Mouse (Mus musculus) embryonic fibroblast, embryonic 13.5 days (primary cell): ENCODE data around the gene Vps13d.

Experiments used
- CTCF ChIP-seq: IDR thresholded peaks from 2 replicates; pipeline ENCODE4 v1.5.1; 2011; ENCODE audit warnings: mild to moderate bottlenecking, control low read depth, low read length, moderate library complexity, borderline replicate concordance; ENCODE audit not compliant: insufficient read depth
- POLR2A ChIP-seq: IDR thresholded peaks from 2 replicates; pipeline ENCODE4 v1.6.1; 2011; ENCODE audit warnings: low read depth, mild to moderate bottlenecking, control low read depth, low read length, moderate library complexity

- TF ChIP-seq POLR2A (no peak), CTCF (no peak)
These were observed 69.2 kb downstream of the Vps13d start for GRCm38 (mm10) chr4:145125463-145126220.
